Mouse (Mus musculus) kidney, adult 2 months (tissue): ENCODE results near the gene Mcat.

ENCODE experiments used
- CTCF ChIP-seq: fragments of 200-500 bp; conservative IDR thresholded peaks from 2 replicates; pipeline ENCODE4 v1.5.1; 2011; ENCODE audit warnings: low read depth, mild to moderate bottlenecking, control low read depth, low read length, moderate library complexity, mixed read lengths; ENCODE audit not compliant: insufficient read depth, insufficient read length
- POLR2A ChIP-seq: fragments of 200-500 bp; IDR thresholded peaks from one replicate; pipeline ENCODE4 v1.6.1; 2011; ENCODE audit warnings: low read depth, low read length, control low read depth

DNA sequence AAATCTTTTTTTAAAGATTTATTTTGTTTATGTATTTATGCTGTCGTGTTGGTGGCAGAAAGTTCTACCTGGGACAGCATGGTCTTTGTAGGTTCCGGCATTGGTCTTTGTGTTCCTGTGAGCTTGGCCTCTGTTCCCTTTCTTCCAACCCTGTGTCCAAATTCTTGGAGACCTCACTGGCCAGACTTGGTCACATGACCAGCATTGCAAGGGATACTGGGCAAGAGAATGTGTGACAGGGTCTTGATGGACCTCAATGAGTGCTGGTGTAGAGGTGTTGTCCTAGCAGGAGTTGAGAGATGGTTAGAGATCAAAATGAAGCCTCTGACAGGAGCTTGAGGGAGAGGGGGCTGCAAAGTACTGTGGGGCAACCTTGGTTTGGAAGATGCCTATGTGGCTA lies 24.7 kb downstream of the Mcat start:
- no peak for TF ChIP-seq CTCF
- no peak for TF ChIP-seq POLR2A
